Mouse (Mus musculus) gastrocnemius, postnatal 14 days (tissue): ENCODE results near the gene Vps52. TPM values are rescaled to one million over a fixed set of nuclear protein-coding genes. Genes with fewer than 3 reads are reported as not detected.
A peak's percentile ranks its signal among the peaks of the same experiment; 100 is the strongest.
"Not testable (repeated sequence)": the region's sequence is repeated elsewhere in the genome, so short reads cannot be mapped to it uniquely, and the experiment has no call there.

Source experiments
- DNase-seq: peaks from one replicate; pipeline ENCODE4 v3.0.0; 2021; ENCODE audit warnings: mixed read lengths
- intact Hi-C: fragments of 180-260 bp; cut with DNase I; formaldehyde crosslinking; loops from one replicate; pipeline ENCODE4 v1.15.1; 2025; ENCODE audit warnings: low total_unique reads
- total RNA-seq, 2 experiments: library from RNA; stranded (reverse); gene quantifications; 2 replicates each; pipeline ENCODE4 v1.2.3; 2021

Vps52 gene
- total RNA-seq, 2 experiments from 2014 or later, result 30.5 to 33.1 TPM

DNA sequence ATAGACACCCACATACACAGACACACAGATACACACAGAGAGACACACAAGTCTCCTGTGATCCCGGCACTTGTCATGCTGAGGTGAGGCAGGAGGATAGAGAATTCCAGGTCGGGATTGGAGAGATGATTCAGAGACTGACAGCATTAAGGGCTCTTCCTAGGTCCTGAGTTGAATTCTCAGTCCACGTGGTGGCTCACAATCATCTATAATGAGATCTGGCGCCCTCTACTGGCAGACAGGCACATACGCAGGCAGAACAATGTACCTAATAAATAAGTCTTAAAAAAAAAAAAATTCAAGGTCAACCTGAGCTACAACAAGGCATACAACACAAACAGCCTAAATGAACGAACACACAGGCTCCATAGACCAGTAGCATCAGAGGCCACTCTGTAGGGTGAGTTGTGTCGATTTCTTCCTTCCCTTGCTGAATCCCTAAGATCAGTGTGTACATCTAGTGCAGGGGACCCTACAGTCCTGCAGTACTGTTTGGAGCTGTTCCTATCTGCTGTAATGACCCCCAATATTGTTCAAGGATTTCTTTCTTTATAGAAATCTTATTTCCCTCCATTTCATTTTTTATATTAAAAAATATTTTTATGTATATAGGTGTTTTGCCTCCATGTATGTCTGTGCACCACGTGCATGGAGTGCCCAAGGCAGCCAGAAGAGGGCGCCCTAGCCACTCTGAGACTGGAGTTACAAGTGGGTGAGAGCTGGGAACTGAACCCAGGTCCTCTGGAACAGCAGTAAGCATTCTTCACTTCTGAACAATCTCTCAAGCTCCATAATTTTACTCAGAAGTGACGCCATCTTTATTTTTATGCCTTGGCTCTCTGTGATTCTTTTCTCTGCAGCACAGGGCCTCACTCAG lies 36.4 kb downstream of the Vps52 start:
- DNase-seq, result peak; percentile 54
- intact Hi-C loops, result no loop called here

DNA sequence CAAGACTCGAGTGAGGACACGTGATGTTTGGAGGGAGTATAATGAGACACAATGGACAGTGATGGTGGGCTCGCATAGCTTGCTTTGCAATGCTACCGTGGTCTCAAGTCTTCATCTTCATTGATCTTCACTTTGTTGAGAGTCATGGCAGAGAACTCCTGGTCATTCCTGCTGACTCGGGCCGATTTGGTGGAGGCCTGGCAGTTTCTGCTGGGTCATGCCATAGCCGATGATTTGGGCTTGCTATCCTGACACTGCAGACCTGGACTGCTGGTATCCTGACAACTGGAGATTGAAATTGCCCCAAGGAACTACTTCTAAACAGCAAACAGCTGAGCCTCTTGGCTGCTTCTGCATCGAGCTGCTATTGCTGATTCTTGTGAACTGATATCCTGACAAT lies 39.3 kb downstream of the Vps52 start:
- intact Hi-C loops, result loop anchor here (2.0 kb wide), 1 partner anchor 1276 kb away; no protein-coding TSS in a partner anchor

GRCm38 (mm10) chr17:33995651-33996050 lies 40.0 kb downstream of the Vps52 start:
- no peak for DNase-seq
- intact Hi-C loops, result loop anchor here (2.0 kb wide), 1 partner anchor 1275 kb away; no protein-coding TSS in a partner anchor

More for the DNA sequence above, 39.3 kb downstream of the Vps52 start:
- DNase-seq, result no peak

GRCm38 (mm10) chr17:33997025-33997424 lies 41.4 kb downstream of the Vps52 start:
- intact Hi-C loops, DNase-seq: not testable (repeated sequence)

GRCm38 (mm10) chr17:33998697-33999096 lies 43.1 kb downstream of the Vps52 start:
- intact Hi-C loops, DNase-seq: not testable (repeated sequence)

- intact Hi-C loops, result no loop called here
- peak; percentile 19 for DNase-seq
Observed at GRCm38 (mm10) chr17:33999341-34000149, 43.9 kb downstream of the Vps52 start.

- intact Hi-C loops, result no loop called here
- peak; percentile 87 for DNase-seq
Observed at GRCm38 (mm10) chr17:34000150-34000537, 44.5 kb downstream of the Vps52 start, which contains the start of gene H2-K1. Gene H2-K1, minus strand, starts transcription at chr17:34000347.

DNA sequence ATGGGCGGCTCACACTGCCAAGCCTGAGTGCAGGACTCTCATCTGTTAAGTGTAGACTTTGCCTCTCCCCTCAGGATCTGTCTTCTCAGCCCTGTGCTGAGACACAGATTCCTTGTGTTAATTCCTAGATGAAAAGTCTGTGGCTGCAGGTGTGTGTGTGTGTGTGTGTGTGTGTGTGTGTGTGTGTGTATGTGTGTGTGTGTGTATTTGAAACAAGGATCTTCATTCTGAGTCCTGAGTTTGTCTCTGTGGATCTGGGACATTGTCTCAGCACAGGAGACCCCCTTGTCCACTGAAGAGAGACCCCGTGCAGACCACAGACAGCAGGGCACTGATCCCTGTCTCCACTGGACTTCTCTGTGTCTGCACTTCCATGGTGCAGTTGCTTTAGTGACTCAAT lies 45.2 kb downstream of the Vps52 start:
- DNase-seq, intact Hi-C loops: not testable (repeated sequence)

GRCm38 (mm10) chr17:34003426-34003825 lies 47.8 kb downstream of the Vps52 start:
- no peak for DNase-seq
- intact Hi-C loops, result no loop called here

GRCm38 (mm10) chr17:34006570-34006969 lies 51.0 kb downstream of the Vps52 start:
- intact Hi-C loops, result no loop called here
- DNase-seq, result no peak

DNA sequence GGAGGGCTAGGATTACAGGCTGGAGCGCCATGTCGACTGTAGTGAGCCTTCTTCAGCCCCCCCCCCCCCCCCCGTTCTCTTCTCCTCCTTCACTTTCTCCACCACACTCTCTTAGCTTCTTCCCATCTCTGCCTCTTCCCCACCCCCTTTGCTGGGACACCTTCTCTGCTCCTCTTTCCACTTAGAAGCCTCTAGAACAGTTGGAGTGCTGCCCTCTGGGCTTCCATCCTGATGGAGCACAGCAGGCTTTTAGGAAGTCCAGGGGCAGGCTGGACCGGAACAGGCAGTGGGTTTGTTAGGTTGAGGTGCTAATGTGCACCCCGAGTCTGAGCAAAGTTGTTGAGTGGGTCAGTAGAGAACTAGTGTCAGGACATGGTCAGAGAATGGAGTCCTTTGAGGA lies 54.5 kb downstream of the Vps52 start:
- intact Hi-C loops, result no loop called here

GRCm38 (mm10) chr17:34013436-34013835 lies 57.8 kb downstream of the Vps52 start:
- intact Hi-C loops, result no loop called here
- no peak for DNase-seq

More for the DNA sequence above, 54.5 kb downstream of the Vps52 start:
- no peak for DNase-seq

Other genes with a start within 250 kb of the Vps52 start
- gene March2, start 237.1 kb upstream of the Vps52 start, total RNA-seq, result 10 to 100 TPM; 76.0 to 78.6 TPM
- 100 to 1,000 TPM; 154 to 159 TPM for gene Rab11b, start 195.3 kb upstream of the Vps52 start, total RNA-seq
- 10 to 100 TPM in 1 of 2 experiments, 1 to 10 TPM in 1; 9.6 to 25.8 TPM for gene Angptl4, start 174.0 kb upstream of the Vps52 start, total RNA-seq
- 10 to 100 TPM; 20.8 to 35.1 TPM for gene Kank3, start 145.3 kb upstream of the Vps52 start, total RNA-seq
- gene Rps28, start 131.2 kb upstream of the Vps52 start, total RNA-seq, result 100 to 1,000 TPM; 867 to 957 TPM
- gene Ndufa7, start 131.2 kb upstream of the Vps52 start, total RNA-seq, result 100 to 1,000 TPM; 327 to 338 TPM
- gene Cd320, start 112.7 kb upstream of the Vps52 start, total RNA-seq, result 10 to 100 TPM; 17.6 to 19.8 TPM
- not detected for gene Gm7029, start 82.0 kb upstream of the Vps52 start, total RNA-seq
- 1 to 10 TPM; 3.3 to 4.4 TPM for gene Kifc1, start 65.2 kb upstream of the Vps52 start, total RNA-seq
- gene Platr17, start 50.7 kb upstream of the Vps52 start, total RNA-seq, result not detected
- 10 to 100 TPM; 10.2 to 13.8 TPM for gene Daxx, start 46.4 kb upstream of the Vps52 start, total RNA-seq
- 10 to 100 TPM; 32.9 to 35.7 TPM for gene Tapbp, start 39.9 kb upstream of the Vps52 start, total RNA-seq
- 10 to 100 TPM; 13.5 to 16.1 TPM for gene Zbtb22, start 39.9 kb upstream of the Vps52 start, total RNA-seq
- gene Rgl2, start 26.3 kb upstream of the Vps52 start, total RNA-seq, result 10 to 100 TPM; 24.4 to 24.7 TPM
- gene Pfdn6, start 15.5 kb upstream of the Vps52 start, total RNA-seq, result 10 to 100 TPM; 53.6 to 54.9 TPM
- 10 to 100 TPM; 11.1 to 12.3 TPM for gene Wdr46, start 15.2 kb upstream of the Vps52 start, total RNA-seq
- 1 to 10 TPM; 2.3 to 2.7 TPM for gene B3galt4, start 4.3 kb upstream of the Vps52 start, total RNA-seq
- 100 to 1,000 TPM; 464 to 543 TPM for gene Rps18, start 189 bp downstream of the Vps52 start, total RNA-seq
- 10 to 100 TPM; 26.5 to 40.1 TPM for gene H2-K1, start 44.5 kb downstream of the Vps52 start, total RNA-seq
- gene Ring1, start 68.9 kb downstream of the Vps52 start, total RNA-seq, result 10 to 100 TPM; 11.3 to 13.1 TPM
- gene H2-Ke6, start 72.2 kb downstream of the Vps52 start, total RNA-seq, result 10 to 100 TPM; 50.1 to 51.3 TPM
- 10 to 100 TPM; 44.9 to 60.1 TPM for gene Slc39a7, start 75.9 kb downstream of the Vps52 start, total RNA-seq
- gene Rxrb, start 76.0 kb downstream of the Vps52 start, total RNA-seq, result 10 to 100 TPM; 35.2 to 35.8 TPM
- gene Col11a2, start 83.6 kb downstream of the Vps52 start, total RNA-seq, result 10 to 100 TPM; 51.1 to 56.0 TPM
- gene H2-Oa, start 136.5 kb downstream of the Vps52 start, total RNA-seq, result not detected
- gene H2-DMa, start 163.7 kb downstream of the Vps52 start, total RNA-seq, result 1 to 10 TPM; 2.3 to 3.6 TPM
- 10 to 100 TPM; 75.2 to 75.5 TPM for gene Brd2, start 166.8 kb downstream of the Vps52 start, total RNA-seq
- gene H2-DMb2, start 187.5 kb downstream of the Vps52 start, total RNA-seq, result under 1 TPM; 0.45 to 0.47 TPM
- gene H2-DMb1, start 197.3 kb downstream of the Vps52 start, total RNA-seq, result 1 to 10 TPM; 1.0 to 1.4 TPM
- gene Tap1, start 231.7 kb downstream of the Vps52 start, total RNA-seq, result 1 to 10 TPM; 1.7 to 2.6 TPM
- gene Psmb9, start 232.0 kb downstream of the Vps52 start, total RNA-seq, result 1 to 10 TPM; 1.8 to 2.0 TPM
- gene Psmb8, start 241.9 kb downstream of the Vps52 start, total RNA-seq, result 1 to 10 TPM; 2.9 to 3.4 TPM
- gene Tap2, start 247.7 kb downstream of the Vps52 start, total RNA-seq, result 1 to 10 TPM; 4.7 to 5.3 TPM